Mouse (Mus musculus) lung, postnatal 0 days (tissue): ENCODE measurements around the gene Cxadr.

ENCODE experiments used
- CTCF ChIP-seq: IDR thresholded peaks from 2 replicates; pipeline ENCODE4 v1.5.1; 2016; ENCODE audit warnings: antibody characterized with exemption, mild to moderate bottlenecking
- EP300 ChIP-seq: IDR thresholded peaks from 2 replicates; pipeline ENCODE4 v1.6.1; 2016; ENCODE audit warnings: antibody characterized with exemption, mild to moderate bottlenecking, control low read depth

DNA sequence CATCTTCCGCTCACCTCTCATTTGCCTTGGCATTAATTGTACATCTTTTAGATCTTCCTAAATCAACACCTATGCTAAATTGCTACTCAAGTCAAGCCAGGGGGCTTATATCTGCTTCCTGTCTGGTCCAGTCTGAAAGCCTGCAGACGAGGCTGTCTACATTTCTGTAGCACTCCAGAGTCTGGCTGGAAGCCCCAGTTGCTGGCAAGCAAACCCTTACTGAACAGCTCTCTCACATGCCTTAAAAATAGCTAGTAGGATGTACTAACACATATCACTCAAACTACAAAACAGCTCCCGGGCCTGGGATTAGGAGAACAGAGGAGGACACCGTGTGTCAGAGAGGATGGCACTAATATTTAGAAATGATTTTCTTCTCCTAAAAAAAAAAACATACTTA lies 42.3 kb upstream of the Cxadr start:
- TF ChIP-seq CTCF: no peak
- TF ChIP-seq EP300: no peak
